Mouse (Mus musculus): ENCODE data around the gene Trim72.

Trim72 gene

DNA sequence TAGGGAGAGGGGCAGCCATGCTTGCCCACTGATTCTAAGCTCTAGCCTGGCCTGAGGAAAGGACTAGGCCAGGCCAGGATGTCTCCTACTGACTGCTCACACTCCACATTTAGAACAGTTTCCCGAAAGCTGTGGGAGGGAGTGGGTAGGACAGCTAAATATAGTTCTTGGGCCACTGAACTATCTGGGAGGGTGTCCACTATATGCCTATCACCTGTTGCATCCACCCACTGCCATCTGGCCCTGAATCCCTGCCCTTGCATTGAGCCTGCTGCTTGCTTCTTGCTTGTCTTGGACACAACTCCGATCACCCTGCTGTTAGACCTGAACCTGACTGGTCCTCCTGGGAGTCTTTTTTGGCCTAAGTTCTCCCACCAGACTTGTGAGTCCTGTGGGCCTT, at the start of gene Trim72:
Trim72 (plus strand) TSS at position 262 of the 400 bp plus-strand sequence.
- no peak for DNase-seq

DNA sequence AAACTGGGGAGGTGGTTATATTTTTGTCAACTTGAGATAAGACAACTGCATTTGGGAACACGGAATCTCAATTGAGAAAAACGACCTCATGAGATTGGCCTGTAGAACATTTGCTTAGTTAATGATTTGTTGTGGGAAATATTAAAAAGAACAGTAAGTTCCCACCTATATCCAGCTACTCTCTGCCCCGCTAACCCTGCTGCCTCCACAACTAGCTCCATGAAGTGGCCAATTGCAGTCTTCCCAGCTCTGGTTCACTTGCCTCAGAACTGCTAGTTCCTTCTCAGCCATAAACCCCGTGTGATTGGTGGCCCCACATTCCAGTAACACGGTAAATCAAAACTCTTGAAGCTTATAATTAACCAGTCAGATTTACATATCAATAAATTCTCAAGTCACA, 44.4 kb upstream of the Trim72 start:
- DNase-seq: no peak

DNA sequence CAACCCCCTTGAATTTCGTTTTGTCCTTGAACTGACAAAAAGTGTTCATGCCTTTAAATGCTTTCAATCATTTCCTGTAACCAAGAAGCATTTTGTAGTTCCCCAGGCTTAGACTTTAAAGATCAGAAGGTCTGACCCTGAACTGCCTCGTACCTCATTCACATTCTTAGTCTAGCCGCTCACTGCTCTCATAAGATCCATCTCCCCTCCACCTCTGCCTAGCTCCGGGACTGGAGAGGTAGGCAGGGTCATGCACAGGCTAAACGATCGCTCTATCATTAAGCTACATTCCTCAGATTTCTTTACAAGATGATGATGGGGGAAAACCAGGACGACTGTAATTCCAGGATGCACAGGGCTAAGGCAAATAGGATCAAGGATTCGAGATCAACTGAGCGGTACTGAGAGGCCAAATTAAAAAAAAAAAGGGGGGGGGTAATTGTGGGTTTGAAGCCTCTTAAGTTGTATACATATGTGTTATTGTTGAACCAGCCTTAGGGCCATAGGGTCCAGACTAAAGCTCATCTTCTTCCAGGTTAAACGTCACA, 37.3 kb upstream of the Trim72 start:
- DNase-seq: peak; percentile 28

DNA sequence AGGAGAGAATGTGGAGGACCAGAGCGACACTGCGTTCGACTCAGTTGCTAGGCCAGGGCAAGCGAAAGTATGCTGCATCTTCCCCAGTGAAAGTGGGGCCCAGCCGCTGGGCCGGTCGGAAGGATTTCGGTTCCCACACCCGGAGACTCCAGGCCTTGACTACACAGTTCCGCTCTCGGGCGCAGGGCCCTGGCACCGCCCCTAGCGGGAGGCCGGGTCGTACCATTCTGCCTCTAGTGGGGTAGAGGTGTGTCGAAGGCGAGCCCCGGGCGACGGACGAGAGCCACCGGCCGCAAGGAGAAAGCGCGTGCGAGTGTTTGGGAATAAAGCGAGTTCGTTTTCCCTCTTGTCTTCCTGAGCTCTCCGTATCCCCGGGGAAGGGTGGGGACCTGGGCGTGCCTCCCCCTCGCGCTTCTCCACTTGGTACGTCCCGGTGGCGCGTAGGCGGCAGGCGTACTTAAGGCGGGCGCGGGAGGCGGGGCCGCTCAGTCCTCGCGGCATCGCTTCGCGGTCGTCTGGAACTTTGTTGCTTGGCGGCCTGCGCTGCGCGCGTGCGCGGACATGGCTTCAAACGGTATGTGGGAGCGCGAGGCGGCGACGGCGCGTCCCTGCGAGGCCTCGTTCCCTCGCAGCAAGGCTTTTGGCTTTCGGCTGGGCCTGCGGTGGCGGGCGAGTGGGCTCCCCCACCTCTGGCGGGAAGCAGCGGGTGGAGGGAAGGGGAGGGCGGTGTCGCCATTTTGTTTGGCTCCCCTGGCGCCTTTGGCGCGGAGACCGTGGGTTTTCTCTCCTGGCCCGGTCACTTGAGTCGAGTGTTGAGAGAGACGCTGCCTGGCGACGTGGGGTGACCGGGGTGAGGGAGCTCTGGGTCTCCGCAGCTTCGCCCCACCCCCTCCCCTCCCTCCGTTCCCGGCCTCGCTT, 36.5 kb upstream of the Trim72 start, which contains the start of gene Fus:
Fus (plus strand) TSS at position 454 of the 918 bp plus-strand sequence.
- DNase-seq: peak; percentile 95

DNA sequence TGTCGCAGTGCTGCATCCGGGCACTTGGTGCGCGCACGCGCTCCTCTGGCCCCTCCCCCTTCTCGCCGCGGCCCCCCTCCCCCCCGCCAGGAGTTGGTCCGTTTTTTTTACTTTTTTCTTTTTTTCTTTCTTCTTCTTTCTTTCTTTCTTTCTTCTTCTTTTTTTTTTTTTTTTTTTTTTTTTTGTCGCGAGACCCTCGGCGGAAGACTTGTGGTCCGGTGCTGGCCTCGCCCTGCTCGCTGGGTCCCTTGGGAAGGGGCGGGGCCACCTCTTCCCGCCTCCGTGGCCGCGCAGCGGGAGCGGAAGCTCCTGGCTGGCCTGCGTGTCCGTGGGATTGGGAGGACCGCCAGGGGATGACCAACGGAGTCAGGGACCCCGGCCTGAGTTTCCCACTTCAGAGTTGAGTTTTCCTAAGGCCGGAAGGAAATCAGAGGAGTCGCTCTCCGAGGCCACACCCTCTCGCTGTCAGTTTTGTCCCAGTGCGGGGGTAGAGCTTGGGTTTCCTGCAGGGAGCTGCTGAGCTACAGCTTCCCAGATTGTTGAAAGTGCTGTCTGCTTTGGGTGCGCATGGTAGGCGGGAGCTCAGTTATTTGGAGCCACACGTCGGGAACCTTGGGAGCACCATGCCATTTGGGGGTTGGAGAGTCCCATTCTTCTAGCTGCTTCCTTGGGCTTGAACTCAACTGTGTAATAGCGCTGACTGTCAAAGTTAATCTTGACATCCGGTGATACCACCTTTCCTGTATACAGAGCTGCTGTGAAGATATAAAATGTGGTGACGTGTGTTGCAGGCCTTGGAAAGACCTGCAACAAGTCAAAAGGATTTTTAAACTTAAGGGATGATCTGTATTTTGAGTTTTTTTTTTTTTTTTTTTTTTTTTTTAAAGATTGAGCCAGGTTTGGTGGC, 35.6 kb upstream of the Trim72 start:
- peak; percentile 70 for DNase-seq

DNA sequence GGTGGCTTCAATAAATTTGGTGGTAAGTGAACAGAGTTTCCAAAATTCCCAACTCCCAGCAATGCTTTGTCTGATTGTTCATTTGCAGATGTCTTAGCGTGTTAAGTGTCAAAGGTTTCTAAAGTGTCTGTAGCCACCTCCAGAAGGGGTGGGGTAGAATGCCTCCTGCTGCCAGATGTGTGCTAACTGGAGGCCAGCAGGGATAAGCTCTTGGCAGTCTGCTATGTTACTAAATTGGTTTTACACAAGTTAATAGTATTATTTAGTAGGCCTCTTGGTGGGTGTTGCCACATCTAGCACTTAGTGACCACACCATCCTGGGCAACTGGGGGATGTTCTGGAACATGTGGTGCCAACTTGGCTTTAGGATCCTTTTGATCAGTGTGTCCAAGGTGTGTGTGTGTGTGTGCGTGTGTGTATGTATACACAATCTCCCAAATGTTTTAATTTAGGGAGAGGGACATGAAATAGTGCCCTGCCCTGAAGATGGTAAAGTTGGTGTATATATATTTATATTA, 29.3 kb upstream of the Trim72 start:
- no peak for DNase-seq

DNA sequence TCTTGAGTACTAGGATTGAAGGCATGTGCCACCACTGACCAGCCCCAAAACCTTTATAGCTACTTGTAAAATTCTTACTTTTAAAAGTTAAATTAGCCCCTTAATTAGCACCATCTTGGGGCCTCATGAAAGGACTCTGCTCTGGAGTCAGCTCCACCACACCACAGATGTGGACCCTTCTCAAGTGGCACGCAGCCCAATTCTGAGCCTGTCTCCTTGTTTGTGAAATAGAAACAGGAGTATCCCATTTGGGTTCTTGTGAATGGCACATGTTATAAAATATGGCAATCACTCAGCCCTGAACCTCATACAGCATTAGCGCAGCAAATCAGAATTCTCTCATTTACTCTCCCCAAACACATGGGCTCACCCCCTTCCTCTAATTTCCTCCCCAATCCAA, 24.9 kb upstream of the Trim72 start:
- DNase-seq: no peak

DNA sequence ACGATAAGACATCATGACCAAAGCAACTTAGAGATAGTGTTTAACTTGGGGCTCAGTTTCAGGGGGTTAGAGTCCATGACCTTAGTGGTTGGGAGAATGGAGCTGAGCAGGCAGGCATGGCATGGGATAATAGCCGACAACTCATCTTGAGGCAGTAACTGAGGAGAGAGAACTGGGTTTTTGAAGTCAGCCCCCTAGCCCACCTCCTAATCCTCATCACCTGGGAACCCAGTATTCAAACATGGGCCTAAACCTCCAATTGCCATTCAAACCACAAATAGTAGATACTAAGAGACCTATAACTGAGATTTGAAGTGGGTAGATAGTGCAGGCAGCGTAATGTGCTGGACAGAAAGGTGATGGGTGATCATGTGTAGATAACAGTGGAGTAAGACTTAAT, 23.1 kb upstream of the Trim72 start:
- DNase-seq: no peak

DNA sequence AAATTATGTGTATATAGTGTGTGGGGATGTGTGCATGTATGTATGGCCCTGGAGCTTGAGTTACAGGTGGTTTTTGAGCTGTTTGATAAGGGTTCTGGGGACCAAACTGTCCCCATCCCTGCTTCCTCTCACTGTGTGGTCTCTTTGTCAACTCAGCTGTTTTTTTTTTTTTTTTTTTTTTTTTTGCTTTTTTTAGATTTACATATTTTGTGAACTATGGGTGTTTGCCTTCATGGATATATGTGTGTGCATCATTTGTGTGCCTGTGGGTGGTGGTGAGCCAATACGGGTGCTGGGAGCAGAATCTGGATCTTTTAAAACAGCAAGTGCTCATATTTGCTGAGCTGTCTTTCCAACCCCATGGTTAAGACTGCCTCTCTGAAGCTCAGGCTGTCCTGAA, 14.8 kb upstream of the Trim72 start:
- no peak for DNase-seq

DNA sequence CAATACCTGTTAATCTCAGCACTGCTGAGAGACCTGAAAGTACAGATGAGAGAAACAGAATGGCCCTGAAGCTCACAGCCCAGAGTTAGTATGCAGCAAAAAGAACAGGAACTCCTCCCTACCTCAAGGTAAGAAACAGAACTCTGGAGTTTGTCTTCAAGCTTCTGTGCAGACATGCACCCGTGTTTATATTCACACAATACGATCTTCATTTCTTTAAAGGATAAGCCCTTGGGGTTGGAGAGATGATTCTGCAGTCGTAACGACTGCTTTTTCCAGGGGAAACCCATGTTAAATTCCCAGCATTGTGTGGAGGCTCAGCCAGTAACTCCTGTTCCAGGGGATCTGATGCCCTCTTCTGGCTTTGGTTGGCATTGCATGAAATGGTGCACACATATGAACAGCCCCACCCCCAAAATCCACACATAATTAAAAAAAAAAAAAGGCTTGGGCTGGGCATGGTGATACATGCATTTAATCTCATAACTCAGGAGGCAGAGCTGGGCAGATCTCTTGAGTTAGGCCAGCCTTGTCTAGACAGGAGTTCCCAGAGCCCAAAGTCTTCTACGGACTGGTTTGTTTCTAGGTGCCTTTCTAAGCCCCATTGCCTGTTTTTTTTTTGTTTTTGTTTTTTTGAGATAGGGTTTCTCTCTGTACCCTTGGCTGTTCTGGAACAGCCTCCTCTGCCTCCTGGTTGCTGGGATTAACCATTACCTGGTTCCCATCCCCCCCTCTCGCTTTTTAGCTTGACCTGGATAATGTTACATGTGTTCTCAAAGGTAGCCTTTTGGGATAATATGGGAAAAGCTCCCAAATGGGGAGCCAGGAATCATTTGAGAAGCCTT, 11.9 kb upstream of the Trim72 start:
- DNase-seq: peak; percentile 87

DNA sequence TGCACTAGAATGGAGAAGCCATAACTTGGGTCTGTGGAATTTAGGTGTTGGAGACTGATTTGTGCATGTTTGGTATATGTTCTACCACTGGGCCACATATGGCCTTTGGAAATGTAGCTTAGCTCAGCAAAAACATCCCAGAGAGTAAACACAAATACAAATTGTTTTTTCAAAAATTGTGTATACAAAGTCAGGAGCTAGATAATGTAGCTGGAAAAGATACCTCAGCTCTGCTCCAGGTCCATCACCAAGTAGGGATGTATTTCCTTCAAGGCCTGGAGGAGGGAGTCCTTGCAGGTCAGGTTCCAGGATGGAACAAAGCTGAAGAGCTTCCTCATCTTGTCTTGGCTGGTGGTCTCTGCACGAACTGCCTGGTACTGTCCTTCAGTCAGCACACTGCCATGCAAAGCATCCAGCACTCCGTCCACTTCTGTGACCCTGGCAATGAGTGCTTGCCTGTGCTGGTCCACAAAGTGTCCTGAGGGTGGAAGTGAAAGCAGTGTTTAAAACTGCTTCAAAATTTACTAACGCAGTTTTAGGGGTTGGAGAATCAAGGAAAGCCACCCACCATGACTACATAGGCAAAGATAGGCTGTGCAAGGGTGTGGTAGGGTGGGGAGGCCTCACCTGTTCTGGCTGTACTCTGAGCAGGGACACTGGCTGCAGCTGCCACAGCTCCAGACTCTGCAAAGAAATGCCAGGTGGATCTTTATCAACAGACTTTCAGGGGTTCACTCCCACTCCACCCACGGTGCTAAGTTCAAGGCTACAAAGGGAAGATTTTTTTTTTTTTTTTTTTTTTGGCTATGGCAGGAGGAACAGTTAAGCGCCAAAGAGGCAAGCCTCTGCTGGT, 11.0 kb upstream of the Trim72 start:
- DNase-seq: no peak

DNA sequence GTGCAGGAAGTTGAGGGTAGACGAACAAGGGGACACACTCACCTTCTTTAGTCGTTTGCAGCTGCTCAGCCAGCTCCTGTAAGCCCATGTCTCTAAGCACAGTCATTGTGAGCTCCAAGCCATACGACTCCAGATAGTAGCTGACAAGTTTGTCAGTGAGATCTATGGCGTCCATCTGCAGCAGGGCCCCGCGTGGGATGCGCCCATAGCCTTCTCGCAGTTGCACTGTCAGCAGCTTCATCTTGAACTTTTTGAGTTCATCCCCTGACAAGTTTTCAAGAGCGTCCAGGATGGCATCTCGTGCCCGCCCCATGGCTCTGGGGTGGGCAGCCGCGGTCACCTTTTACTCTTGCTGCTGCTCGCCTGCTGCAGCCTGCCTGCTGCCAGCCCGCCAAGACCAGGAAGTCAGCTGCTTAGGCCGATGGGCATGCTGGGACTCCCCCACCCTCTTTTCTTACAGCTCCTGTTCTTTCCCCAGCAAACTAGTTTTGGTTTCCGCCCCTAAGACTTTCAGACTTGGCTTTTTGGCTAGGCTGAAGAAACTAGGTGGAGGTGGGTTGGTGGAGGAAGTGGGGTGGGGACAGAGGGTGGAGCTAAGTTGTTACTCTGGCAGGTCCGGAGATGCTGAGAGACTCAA, 10.3 kb upstream of the Trim72 start, which contains the start of gene Pycard:
Pycard (minus strand) TSS at position 527 of the 637 bp plus-strand sequence.
- peak; percentile 83 for DNase-seq

DNA sequence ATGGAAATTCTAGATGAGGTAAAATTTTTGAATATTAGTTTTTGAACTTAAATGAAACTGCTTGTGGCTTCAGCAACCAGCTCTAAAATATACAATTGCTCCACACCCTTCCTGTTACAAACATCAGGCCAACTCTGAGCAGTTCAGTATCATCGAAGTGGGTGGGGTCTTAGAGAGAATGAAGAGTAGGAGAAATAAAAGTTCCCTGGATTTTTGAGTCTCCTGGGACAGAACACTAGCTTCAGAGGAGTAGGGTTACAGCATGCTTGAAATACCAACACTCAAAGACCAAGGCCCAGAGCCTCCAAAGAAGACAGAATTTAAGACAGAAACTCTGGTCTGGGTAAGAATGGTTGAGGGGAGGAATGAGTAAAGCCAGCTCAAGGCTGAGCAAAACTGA, 4.3 kb upstream of the Trim72 start:
- DNase-seq: no peak

DNA sequence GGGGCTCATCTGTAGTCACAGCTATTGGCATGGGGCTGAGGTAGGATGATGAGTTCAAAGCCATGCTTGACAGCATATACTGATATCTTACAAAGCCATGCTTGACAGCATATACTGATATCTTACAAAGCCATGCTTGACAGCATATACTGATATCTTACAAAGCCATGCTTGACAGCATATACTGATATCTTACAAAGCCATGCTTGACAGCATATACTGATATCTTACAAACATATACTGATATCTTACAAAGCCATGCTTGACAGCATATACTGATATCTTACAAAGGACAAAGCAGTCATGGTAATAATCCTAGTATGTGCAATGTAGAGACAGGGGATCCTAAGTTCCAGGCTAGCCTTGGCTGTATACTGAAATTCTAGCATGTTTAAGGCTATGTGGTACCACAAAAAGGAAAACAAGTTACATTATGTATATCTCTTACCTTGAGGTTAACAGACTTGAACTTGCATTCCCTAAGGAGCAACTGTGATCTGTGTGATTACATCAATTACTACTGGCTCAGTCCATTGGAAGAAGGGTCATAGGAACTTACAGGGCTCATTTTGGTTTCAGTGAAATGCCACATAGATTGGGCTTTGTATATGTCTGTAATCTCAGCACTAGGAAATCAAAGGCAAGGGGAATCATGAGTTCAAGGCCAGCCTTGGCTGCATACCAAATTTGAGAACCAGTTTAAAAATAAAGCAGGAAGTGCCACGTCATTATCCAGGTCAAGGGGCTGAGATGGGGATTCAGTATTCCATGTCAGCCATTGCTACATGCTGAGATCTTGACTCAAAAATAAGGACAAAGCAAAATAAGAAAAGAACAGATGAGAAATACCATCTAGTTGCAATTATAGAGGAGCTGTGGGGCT, 3.4 kb upstream of the Trim72 start:
- DNase-seq: no peak

DNA sequence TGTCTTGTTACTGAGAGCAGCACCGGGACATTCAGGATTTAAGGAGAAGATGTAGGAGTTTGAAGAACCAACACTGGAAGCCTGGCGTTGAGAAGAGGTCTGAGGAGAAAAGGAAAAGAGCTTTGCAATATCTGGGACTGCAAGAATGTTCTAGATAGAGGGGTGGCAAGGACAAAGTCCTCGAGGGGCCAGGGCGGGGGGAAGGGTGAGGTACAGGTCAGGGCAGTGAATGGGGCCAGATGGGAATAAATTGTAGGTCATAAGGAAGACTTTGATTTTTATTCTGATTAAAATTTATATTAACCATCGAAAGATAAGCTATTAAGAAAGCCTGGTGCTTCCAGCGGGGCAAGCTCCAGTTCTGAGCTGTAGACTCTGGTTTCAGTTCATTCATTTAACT, 651 bp upstream of the Trim72 start:
- DNase-seq: no peak

DNA sequence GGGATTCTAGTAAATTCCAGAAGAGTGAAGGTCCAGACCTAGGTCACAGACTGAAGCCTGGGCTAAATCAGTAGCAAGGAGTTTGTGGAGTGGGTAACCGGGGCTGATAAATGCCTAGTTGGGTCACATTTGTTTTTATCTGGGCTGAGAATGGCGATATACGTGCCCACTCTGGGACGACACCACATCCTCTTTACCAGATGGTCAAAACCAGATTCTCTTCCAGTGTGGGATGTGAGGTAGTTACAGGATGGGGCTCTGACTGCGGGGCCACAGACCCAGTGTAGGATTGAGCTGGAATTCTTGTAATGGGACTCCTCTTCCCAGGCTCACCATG, 369 bp downstream of the Trim72 start:
- no peak for DNase-seq

DNA sequence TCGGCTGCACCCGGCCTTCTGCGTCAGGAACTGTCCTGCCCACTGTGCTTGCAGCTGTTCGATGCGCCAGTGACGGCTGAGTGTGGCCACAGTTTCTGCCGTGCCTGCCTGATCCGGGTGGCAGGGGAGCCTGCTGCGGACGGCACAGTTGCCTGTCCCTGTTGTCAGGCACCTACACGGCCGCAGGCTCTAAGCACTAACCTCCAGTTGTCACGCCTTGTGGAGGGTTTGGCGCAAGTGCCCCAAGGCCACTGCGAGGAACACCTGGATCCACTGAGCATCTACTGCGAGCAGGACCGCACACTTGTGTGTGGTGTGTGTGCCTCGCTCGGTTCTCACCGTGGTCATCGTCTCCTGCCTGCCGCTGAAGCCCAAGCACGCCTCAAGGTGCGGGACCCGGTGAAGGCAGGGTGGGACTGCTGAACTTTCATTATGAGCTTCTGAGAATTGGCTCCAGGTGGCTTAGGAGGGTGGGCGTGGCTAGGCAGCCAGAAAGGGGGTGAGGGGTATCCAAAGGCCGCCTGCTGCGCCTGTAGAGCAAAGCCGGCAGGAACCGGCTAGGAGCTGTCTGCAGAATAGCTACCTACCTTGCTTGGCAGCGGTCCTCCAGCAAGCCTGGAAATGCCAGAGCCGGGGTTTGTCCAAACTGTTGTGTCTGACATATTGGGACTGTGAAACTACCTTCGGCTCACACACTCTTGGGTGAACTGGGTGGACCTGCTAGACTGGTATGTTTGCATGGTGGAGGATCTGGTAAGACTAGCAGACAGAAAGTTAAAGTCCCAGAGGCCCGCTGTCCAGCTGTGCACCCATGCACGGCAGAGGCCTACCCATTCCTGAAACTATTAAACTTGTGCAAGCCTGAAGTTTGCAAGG, 976 bp downstream of the Trim72 start:
- DNase-seq: peak; percentile 63

DNA sequence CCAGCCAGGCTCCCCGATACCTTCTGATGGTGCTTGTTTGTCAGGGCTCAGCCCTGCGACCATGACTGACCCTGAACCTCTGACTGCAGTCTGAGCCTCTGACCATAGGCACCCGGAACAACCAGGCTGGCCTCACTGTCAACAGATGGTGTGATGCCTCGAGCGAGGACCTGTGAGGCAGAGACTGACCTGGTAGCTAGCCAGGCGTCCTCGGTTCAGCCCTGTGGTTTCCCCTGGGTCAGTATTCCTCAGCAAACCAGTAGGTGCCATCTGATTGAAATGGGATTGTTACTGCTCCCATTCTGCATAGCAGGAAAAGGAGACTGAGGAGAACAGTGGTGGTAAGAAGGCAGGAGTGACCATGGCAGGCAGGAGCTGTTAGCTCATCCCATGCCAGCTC, 2.4 kb downstream of the Trim72 start:
- DNase-seq: no peak

Data from thymus, postnatal 25 days (tissue).